Mouse (Mus musculus) 416B (cell line): ENCODE results near the gene Slc7a11.

Experiments
- DNase-seq: peaks from one replicate; pipeline ENCODE4 v3.0.0; 2011; ENCODE audit warnings: low read depth

Slc7a11 gene

GRCm38 (mm10) chr3:50405915-50406314 is 37.5 kb downstream of the Slc7a11 start:
- DNase-seq: peak; percentile 46

DNA sequence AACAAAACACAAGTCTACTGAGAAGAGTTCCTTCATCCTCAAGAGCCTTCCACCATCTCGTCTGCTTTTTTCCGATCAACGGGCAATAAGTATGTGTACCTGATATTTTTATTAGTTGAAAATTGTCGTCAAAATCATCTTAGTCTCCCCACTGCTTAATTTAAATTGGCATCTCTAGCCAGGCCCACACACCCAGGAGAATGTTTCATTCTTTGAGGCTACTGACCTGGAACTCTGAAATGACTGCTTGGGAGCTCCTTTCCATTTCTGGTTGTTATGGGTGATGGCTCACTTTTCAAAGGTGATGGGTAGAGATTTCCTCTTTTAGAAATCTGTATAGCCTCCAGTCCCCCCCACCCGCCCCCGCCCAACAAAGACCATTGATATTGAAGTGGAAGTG is 54.6 kb downstream of the Slc7a11 start:
- DNase-seq: no peak

GRCm38 (mm10) chr3:50388288-50388687 is 55.1 kb downstream of the Slc7a11 start:
- peak; percentile 96 for DNase-seq

- no peak for DNase-seq
Measured at GRCm38 (mm10) chr3:50387280-50387679, 56.1 kb downstream of the Slc7a11 start.

GRCm38 (mm10) chr3:50386561-50387221 is 56.7 kb downstream of the Slc7a11 start:
- no peak for DNase-seq

GRCm38 (mm10) chr3:50386066-50386465 is 57.3 kb downstream of the Slc7a11 start:
- no peak for DNase-seq

DNA sequence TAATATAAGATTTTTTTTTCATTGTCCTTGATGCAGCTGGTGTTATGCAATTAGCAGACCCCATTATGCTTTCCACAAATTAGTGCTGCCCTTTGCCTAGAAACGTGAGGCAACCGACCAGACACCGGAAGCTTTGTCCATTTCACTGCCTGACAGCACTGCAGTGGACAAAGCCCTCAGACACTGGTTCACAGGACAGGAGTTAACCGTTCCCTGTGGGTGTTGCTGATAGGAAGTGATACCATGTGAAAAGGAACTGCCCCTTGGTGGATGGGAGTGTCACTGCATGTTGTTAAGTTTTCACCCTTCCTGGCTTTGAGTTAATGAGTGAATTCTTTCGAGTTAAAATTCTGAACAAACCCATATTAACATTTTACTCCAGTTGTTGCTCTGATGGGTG is 60.7 kb downstream of the Slc7a11 start:
- peak; percentile 50 for DNase-seq

DNA sequence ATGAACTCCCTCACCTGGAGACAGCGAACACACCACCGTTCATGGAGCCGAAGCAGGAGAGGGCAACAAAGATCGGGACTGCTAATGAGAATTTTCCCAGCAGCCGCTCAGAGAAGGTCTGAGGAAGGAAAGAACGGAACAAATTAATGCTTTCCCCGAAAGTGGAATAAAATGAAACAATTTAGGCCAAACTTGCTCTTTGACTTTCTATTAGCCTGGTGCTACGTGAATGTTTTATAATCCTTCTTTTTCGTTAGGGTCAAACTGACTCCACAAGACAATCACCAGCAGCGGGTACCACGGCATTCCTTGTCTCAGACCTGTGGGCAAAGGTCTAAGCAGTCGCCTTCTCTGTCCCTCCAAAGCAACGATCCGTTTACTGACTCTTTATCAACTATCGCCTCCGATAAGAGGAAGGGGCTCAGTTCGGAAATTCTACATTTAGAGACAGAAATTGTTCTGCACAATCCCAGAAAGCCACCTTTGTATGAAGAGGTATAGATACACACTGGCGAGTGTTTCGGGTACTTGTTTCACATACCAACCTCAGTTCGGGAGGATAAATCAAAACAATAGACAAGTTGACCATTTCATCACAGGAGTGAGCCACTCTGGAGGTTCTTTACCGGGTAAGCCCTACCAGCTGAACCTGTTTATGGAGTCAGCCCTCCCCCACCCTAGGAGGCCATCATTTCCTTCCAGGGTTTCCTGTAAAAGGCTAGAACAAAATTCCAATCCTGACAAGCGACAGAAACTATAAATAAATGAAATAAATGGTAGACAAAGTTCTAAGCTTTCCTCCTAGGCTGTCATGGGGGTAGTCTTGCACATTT is 61.3 kb downstream of the Slc7a11 start:
- DNase-seq: no peak

- DNase-seq: peak; percentile 78
Measured at GRCm38 (mm10) chr3:50381160-50381860, 62.1 kb downstream of the Slc7a11 start.

GRCm38 (mm10) chr3:50379942-50380341 is 63.5 kb downstream of the Slc7a11 start:
- DNase-seq: no peak

GRCm38 (mm10) chr3:50375477-50375876 is 67.9 kb downstream of the Slc7a11 start:
- peak; percentile 24 for DNase-seq

GRCm38 (mm10) chr3:50369791-50370190 is 73.6 kb downstream of the Slc7a11 start:
- no peak for DNase-seq

- no peak for DNase-seq
Measured at GRCm38 (mm10) chr3:50367175-50367574, 76.2 kb downstream of the Slc7a11 start.

GRCm38 (mm10) chr3:50363659-50364058 is 79.8 kb downstream of the Slc7a11 start:
- DNase-seq: no peak

DNA sequence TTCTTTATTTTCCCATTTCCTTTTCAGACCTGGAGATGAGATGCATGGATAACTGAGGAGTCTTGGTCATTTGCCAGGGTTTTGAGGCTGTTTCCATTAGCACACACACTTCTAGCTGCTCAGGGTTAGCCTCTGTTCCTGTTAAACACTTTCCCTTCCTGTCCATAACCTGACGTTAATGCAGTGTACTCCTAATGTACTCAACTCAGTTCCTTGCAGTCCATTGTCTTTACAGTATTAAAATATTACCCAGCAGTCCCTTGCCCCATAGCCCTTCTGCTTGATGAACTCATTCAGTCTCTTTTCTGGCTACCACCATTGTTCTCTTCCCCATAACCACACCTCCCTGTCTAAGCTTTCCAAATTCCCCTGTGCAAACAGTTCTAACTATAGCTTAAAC is 96.3 kb downstream of the Slc7a11 start:
- no peak for DNase-seq

- no peak for DNase-seq
Measured at GRCm38 (mm10) chr3:50344411-50344810, 99.0 kb downstream of the Slc7a11 start.

DNA sequence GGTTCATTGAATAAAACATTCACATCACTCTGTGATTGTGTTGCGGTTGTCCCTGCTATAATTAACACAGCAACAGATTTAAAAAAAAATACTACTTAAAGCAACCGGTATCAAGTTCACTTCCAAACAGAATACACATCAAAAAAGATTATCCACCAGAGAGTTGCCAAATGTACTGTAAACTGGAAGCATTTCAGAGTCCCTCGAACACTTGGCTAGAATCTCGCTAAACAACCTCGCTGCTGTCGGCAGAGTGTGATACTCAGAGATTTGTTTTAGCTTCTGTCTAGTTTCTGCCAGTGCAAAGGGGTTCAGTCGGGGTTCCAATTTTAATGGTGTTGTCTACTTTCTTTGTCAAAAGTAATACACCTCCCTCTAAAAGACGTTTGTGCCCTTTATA is 118.9 kb downstream of the Slc7a11 start:
- DNase-seq: no peak

DNA sequence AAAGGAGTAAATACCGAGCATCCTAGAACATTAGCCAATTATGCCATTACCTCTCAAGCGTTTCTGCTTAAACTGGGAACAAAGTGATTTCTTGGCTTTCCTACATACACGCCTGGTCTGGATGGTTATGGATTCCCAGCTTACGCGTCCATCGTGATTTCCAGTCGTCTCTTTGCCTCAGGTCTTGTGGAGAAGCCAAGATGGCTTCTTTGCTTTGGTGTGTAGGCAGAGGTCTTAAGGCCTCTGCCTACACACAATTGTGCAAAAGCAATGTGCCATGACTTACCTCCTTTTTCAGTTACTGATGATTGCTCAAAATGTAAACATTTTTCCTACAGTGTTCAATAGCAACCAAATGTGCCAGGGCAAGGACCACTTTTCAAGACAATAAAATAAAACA is 119.5 kb downstream of the Slc7a11 start:
- DNase-seq: no peak

DNA sequence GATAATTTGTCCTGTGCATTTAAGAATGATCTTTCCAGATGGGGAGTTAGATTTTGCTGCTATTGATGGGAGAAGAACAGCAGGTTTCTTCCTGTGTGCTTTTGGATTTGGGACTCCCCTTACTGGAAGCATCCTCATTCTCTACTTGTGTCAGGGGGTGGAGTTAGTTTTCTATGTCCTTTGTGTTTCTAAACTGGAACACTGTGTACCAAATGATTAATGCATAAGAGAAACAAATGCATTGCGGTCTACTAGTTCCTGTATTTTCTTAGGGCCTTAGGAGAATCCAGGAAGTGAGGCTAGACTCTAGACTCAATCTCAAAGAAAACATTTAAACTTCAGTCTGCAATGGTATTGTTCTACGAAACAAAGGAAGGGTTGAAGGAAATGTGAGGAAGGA is 122.6 kb downstream of the Slc7a11 start:
- DNase-seq: no peak

- DNase-seq: no peak
Measured at GRCm38 (mm10) chr3:50318074-50318473, 125.3 kb downstream of the Slc7a11 start.

GRCm38 (mm10) chr3:50313816-50314215 is 129.6 kb downstream of the Slc7a11 start:
- DNase-seq: no peak

GRCm38 (mm10) chr3:50307339-50308327 is 135.8 kb downstream of the Slc7a11 start:
- DNase-seq: peak; percentile 49
